Mouse (Mus musculus) megakaryocyte, embryonic 14.5 days (primary cell): ENCODE results near the gene Gm9999.

ENCODE experiments used
- FLI1 ChIP-seq: IDR thresholded peaks from 2 replicates; pipeline ENCODE4 v1.6.1; 2012; ENCODE audit warnings: low read length, inconsistent platforms, mixed read lengths
- GATA1 ChIP-seq: IDR thresholded peaks from 3 replicates; pipeline ENCODE4 v1.6.1; 2012; ENCODE audit warnings: mixed read lengths, low read length, inconsistent platforms, borderline replicate concordance

GRCm38 (mm10) chr7:47007109-47007780 lies 23.9 kb downstream of the Gm9999 start:
- TF ChIP-seq FLI1 = no peak
- no peak for TF ChIP-seq GATA1
